20 mouse cellular contexts compared by ENCODE assay signal in genomic region chr3:146442484-146442883, GRCm38 (mm10).
"Had no signal": no experiment of that assay in that cellular context is flagged by ENCODE, and none has a peak within 500 bp of the region (broad histone marks: within the 10 kb centered on the region; RNA-seq: fewer than 3 reads in every experiment).

No protein-coding gene starts in this region.

- DNase-seq: layer of hippocampus, adult 9-11 months; liver; liver, embryonic 13.5 days; lung, embryonic 14.5 days; right cerebral cortex, adult 18-20 months; right cerebral cortex, postnatal 14 days; right cerebral cortex, postnatal 4 days; thymus, adult 2 months; thymus, postnatal 14 days; thymus, postnatal 4 days had no signal

- ATAC-seq: lung, postnatal 0 days; midbrain, embryonic 15.5 days had no signal

- H3K9me3 ChIP-seq: limb, embryonic 10.5 days; limb, embryonic 13.5 days; midbrain, embryonic 15.5 days; neural tube, embryonic 12.5 days; neural tube, embryonic 15.5 days had no signal

- H3K27me3 ChIP-seq: limb, embryonic 13.5 days; liver, embryonic 13.5 days; midbrain, embryonic 12.5 days; midbrain, embryonic 15.5 days; neural tube, embryonic 12.5 days; neural tube, embryonic 15.5 days had no signal

- H3K4me3 ChIP-seq: layer of hippocampus, adult 2 months; limb, embryonic 10.5 days; limb, embryonic 13.5 days; liver, embryonic 13.5 days; midbrain, embryonic 12.5 days; midbrain, embryonic 15.5 days; neural tube, embryonic 12.5 days; neural tube, embryonic 15.5 days had no signal

- H3K9ac ChIP-seq: limb, embryonic 13.5 days; liver, embryonic 13.5 days; lung, embryonic 14.5 days; midbrain, embryonic 12.5 days; midbrain, embryonic 15.5 days; neural tube, embryonic 12.5 days; neural tube, embryonic 15.5 days had no signal

- H3K27ac ChIP-seq: layer of hippocampus, adult 2 months; limb, embryonic 10.5 days; limb, embryonic 13.5 days; liver, embryonic 13.5 days; macrophage; midbrain, embryonic 12.5 days; midbrain, embryonic 15.5 days; neural tube, embryonic 12.5 days; neural tube, embryonic 15.5 days; stomach, postnatal 0 days had no signal

- H3K4me2 ChIP-seq: limb, embryonic 13.5 days; liver, embryonic 13.5 days; lung, embryonic 14.5 days; midbrain, embryonic 12.5 days; midbrain, embryonic 15.5 days; neural tube, embryonic 12.5 days; neural tube, embryonic 15.5 days had no signal

- H3K4me1 ChIP-seq: limb, embryonic 10.5 days; liver, embryonic 13.5 days; midbrain, embryonic 12.5 days; midbrain, embryonic 15.5 days; neural tube, embryonic 12.5 days; neural tube, embryonic 15.5 days had no signal
